Mouse (Mus musculus) heart, embryonic 14.5 days (tissue): ENCODE data around the gene Cdc14a. TPM values are rescaled to one million over a fixed set of nuclear protein-coding genes. Genes with fewer than 3 reads are reported as not detected.

Experiments used
- ATAC-seq: fragments of 200-750 bp; cut with Nextera tagmentation; 2 replicates; pipeline ENCODE4 v1.8.0; 2017; ENCODE audit warnings: low read depth, moderate TSS enrichment; ENCODE audit not compliant: insufficient number of reproducible peaks, insufficient read depth, low FRiP score
- H3K27ac ChIP-seq, 2 experiments: fragments of 200-500 bp in 1 of 2; fragments of 300-500 bp in 1 of 2; sonication (generic) in 1 of 2; replicated peaks in 1 of 2; 2 replicates each; pipeline ENCODE4 v1.5.1; 2012 to 2014; ENCODE audit warnings: low read depth in 2 of 2, low read length in 2 of 2, control low read depth in 1 of 2, mild to moderate bottlenecking in 1 of 2, mixed read lengths in 1 of 2; ENCODE audit not compliant: control insufficient read depth in 1 of 2, insufficient read depth in 1 of 2
- H3K27me3 ChIP-seq: fragments of 300-500 bp; sonication (generic); 2 replicates; pipeline ENCODE4 v1.6.1; 2014; ENCODE audit warnings: mild to moderate bottlenecking, low read length, control low read depth; ENCODE audit not compliant: control insufficient read depth, insufficient read depth
- H3K36me3 ChIP-seq: fragments of 300-500 bp; sonication (generic); 2 replicates; pipeline ENCODE4 v1.6.1; 2014; ENCODE audit warnings: mild to moderate bottlenecking, control low read depth, low read length, mixed read lengths; ENCODE audit not compliant: control insufficient read depth, insufficient read depth
- H3K4me1 ChIP-seq, 2 experiments: fragments of 200-500 bp in 1 of 2; fragments of 300-500 bp in 1 of 2; sonication (generic) in 1 of 2; 2 replicates each; pipeline ENCODE4 v1.6.1; 2012 to 2014; ENCODE audit warnings: low read length in 2 of 2, control low read depth in 1 of 2, mixed read lengths in 1 of 2; ENCODE audit not compliant: control insufficient read depth in 2 of 2, insufficient read depth in 2 of 2
- H3K4me2 ChIP-seq: fragments of 300-500 bp; sonication (generic); 2 replicates; pipeline ENCODE4 v1.6.1; 2014; ENCODE audit warnings: mild to moderate bottlenecking, low read length
- H3K4me3 ChIP-seq, 2 experiments: fragments of 200-500 bp in 1 of 2; fragments of 300-500 bp in 1 of 2; sonication (generic) in 1 of 2; 2 replicates each; pipeline ENCODE4 v1.5.1; 2012 to 2014; ENCODE audit warnings: low read length in 2 of 2, mild to moderate bottlenecking in 2 of 2, control low read depth in 1 of 2, low read depth in 1 of 2, moderate library complexity in 1 of 2; ENCODE audit not compliant: control insufficient read depth in 1 of 2, insufficient read depth in 1 of 2
- H3K9ac ChIP-seq: fragments of 300-500 bp; sonication (generic); 2 replicates; pipeline ENCODE4 v1.6.1; 2014; ENCODE audit warnings: mild to moderate bottlenecking, low read length
- H3K9me3 ChIP-seq: fragments of 300-500 bp; sonication (generic); 2 replicates; pipeline ENCODE4 v1.6.1; 2016; ENCODE audit warnings: low read length, control low read depth; ENCODE audit not compliant: control insufficient read depth
- WGBS: fragments of 180-500 bp; shearing (Covaris S2); extraction: QIAGEN DNeasy Blood & Tissue Kit; methylation state at CpG from one replicate; pipeline ENCODE4 v1.1.7; 2014; 5-methylcytosine and 5-hydroxymethylcytosine counted together
- polyA plus RNA-seq: library from polyadenylated mRNA; unstranded; fragments of >200 nt; fragmentation: Nextera tagmentation; extraction: Ambion mirVana; gene quantifications from 2 replicates; pipeline ENCODE4 v1.2.1, GENCODE M21; 2014

The Cdc14a gene
- polyA plus RNA-seq, 1 experiment from 2014 or later: 4.9 TPM

DNA sequence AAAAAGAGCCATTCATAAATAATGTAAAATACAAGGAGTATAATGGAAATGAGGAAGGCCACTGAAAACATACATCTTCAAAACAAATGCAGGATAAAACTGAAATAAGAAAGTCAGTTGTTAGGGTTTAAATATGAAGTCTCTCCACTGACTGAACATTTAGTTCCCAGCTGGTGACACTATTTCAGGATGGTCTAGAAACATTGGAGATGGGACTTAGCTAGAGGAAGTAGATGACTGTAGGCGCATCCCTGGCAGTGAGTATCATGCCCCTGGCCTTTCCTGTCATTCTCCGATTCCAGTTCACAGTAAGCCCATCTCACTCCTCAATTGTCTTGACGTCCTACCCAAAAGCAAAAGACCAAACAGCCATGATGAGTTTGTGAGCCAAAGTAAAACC, 190.3 kb downstream of the Cdc14a start:
- H3K36me3 ChIP-seq: no peaks in the 10 kb centered on the region
- no peaks in the 10 kb centered on the region for H3K9me3 ChIP-seq
- no peak for ATAC-seq
- no peaks in the 10 kb centered on the region for H3K4me1 ChIP-seq
- no peak overlapping the region for H3K9ac ChIP-seq
- H3K27me3 ChIP-seq: no peaks in the 10 kb centered on the region
- H3K27ac ChIP-seq: no peak overlapping the region
- no peak overlapping the region for H3K4me3 ChIP-seq
- no peak overlapping the region for H3K4me2 ChIP-seq
- WGBS: 78% methylated on average over 3 of the region's 3 CpGs

DNA sequence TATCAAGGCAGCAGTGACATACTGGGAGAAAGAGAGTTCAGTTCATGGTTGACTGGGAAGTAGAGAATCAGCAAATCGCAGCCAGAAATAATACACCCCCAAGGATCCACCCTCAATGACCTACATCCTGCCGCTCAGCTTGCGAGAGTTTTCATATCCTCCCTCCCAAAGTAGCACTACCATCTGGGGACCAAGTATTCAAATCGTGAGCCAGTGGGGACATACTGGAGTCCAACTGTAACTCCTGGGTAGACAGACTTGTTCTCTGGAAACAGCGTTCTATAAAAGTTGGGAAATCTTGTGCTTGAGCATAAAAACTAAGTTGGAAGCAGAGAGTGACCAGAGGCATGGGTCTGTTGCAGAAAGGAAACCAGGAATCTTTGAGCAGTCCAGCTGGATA, 191.1 kb downstream of the Cdc14a start:
- WGBS: 81% methylated on average over 5 of the region's 5 CpGs
- H3K4me2 ChIP-seq: no peak overlapping the region
- H3K36me3 ChIP-seq: no peaks in the 10 kb centered on the region
- no peak overlapping the region for H3K9ac ChIP-seq
- H3K9me3 ChIP-seq: no peaks in the 10 kb centered on the region
- H3K4me3 ChIP-seq: no peak overlapping the region
- no peak for ATAC-seq
- H3K27me3 ChIP-seq: no peaks in the 10 kb centered on the region
- no peak overlapping the region for H3K27ac ChIP-seq
- no peaks in the 10 kb centered on the region for H3K4me1 ChIP-seq

GRCm38 (mm10) chr3:116229336-116229735, 194.5 kb downstream of the Cdc14a start:
- Histone ChIP-seq H3K4me1 (no peaks in the 10 kb centered on the region), H3K36me3 (no peaks in the 10 kb centered on the region), H3K27me3 (no peaks in the 10 kb centered on the region), H3K27ac (no peak overlapping the region), H3K4me2 (no peak overlapping the region), H3K9ac (no peak overlapping the region), H3K9me3 (no peaks in the 10 kb centered on the region), H3K4me3 (no peak overlapping the region)
- 65% methylated on average over 4 of the region's 4 CpGs for WGBS
- ATAC-seq: no peak

- Histone ChIP-seq H3K27ac (no peak overlapping the region), H3K4me3 (no peak overlapping the region), H3K4me1 (no peaks in the 10 kb centered on the region), H3K9me3 (no peaks in the 10 kb centered on the region), H3K36me3 (no peaks in the 10 kb centered on the region), H3K9ac (no peak overlapping the region), H3K4me2 (no peak overlapping the region), H3K27me3 (no peaks in the 10 kb centered on the region)
- no peak for ATAC-seq
- WGBS: 63% methylated on average over 11 of the region's 11 CpGs
Measured at GRCm38 (mm10) chr3:116228360-116229245, 195.2 kb downstream of the Cdc14a start.

DNA sequence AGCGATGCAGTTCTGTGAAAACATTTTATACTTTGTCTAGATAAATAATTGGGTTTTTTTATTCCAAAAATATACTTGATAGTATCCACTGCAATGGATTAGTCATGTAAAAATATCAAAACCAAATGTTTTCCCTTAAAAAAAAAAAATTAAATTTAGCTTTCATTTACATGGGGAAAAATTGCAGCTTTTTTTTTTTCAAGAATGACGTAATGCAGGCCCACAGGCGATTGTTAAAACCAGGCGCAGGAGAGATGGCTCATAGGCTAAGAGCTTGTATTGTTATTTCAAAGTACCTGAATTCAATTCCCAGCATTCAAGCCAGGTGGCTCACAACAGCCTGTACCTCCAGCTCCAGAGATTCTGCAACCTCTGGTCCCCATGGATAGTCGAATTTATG, 196.4 kb downstream of the Cdc14a start:
- H3K27ac ChIP-seq: no peak overlapping the region
- no peak overlapping the region for H3K4me3 ChIP-seq
- WGBS: 77% methylated on average over 5 of the region's 5 CpGs
- ATAC-seq: no peak
- no peaks in the 10 kb centered on the region for H3K36me3 ChIP-seq
- no peak overlapping the region for H3K9ac ChIP-seq
- H3K4me1 ChIP-seq: peaks cover 0 to under 1% of the 10 kb centered on the region in 2 experiments; a peak in 1 of 4 replicates
- H3K27me3 ChIP-seq: no peaks in the 10 kb centered on the region
- H3K4me2 ChIP-seq: no peak overlapping the region
- H3K9me3 ChIP-seq: no peaks in the 10 kb centered on the region

DNA sequence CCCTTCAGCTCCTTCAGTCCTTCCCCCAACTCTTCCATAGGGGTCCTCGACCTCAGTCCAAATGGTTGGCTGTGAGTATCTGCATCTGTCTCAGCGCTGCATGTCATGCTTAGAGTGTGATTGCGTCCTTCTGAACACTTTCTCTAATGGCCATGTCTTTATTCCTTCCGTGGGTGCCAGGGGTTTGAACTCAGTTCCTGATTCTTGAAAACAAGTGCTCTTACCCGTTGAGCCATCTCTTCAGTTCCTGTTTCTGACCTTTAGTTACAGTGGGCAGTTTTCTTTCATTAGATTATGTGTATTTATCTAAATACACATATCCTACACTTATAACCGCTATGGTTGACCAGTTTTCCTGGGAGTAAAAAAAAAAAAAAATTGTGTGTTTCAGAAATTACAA, 196.9 kb downstream of the Cdc14a start:
- peaks cover under 1 to 3% of the 10 kb centered on the region in 2 experiments; a peak in 2 of 4 replicates for H3K4me1 ChIP-seq
- no peaks in the 10 kb centered on the region for H3K36me3 ChIP-seq
- ATAC-seq: no peak
- H3K4me3 ChIP-seq: no peak overlapping the region
- no peaks in the 10 kb centered on the region for H3K27me3 ChIP-seq
- H3K9ac ChIP-seq: no peak overlapping the region
- no peak overlapping the region for H3K4me2 ChIP-seq
- 87% methylated on average over 6 of the region's 6 CpGs for WGBS
- H3K9me3 ChIP-seq: no peaks in the 10 kb centered on the region
- no peak overlapping the region for H3K27ac ChIP-seq
